Mouse (Mus musculus) megakaryocyte, adult 5-6 weeks (primary cell): ENCODE results near the gene Anks4b. TPM values are rescaled to one million over a fixed set of nuclear protein-coding genes. Genes with fewer than 3 reads are reported as not detected.

Experiments
- ATAC-seq: 2 replicates; pipeline ENCODE4 v1.8.0; 2016; ENCODE audit warnings: mild to moderate bottlenecking, inconsistent platforms; ENCODE audit not compliant: poor library complexity, severe bottlenecking
- total RNA-seq, 2 experiments: library from RNA; stranded (forward) in 1 of 2; stranded (reverse) in 1 of 2; fragments of 153-499, 151-499 nt in 1 of 2; fragments of 221-1000, 200-1000 nt in 1 of 2; gene quantifications; 2 replicates each; pipeline versions ENCODE4 v1.2.3 to v1.2.4; 2015 to 2017

Gene Anks4b
- total RNA-seq (2015) = not detected in 2 replicates
- not detected in 2 replicates for total RNA-seq (2017)

DNA sequence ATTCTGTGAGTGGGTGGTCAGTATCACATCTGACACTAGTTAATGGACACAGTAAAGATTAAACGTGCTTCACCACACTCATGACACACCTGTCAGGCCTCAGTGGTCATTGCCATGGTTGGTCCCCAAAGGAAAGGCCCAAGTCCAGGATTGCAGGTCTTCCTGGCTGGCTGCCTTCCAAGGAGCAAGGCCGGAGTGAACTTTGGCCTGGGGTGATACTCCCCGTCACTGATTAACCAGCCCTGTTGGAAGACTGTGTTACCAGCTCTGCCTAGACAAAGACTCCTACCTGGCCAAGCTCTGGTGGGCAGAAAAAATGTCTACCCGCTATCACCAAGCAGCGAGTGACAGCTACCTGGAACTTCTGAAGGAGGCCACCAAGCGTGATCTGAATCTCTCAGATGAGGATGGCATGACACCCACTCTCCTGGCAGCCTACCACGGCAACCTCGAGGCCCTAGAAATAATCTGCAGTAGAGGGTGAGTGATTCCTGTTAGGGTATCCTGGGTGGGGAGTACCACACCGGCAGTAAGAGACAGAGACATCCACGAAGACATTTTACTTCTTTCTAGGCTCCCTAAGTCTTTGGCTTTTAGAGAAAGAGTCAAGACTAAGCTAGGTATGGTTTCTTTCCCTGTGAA is at the start of gene Anks4b:
Gene Anks4b (plus strand): TSS at position 256 of the 642 bp plus-strand sequence.
- no peak for ATAC-seq

DNA sequence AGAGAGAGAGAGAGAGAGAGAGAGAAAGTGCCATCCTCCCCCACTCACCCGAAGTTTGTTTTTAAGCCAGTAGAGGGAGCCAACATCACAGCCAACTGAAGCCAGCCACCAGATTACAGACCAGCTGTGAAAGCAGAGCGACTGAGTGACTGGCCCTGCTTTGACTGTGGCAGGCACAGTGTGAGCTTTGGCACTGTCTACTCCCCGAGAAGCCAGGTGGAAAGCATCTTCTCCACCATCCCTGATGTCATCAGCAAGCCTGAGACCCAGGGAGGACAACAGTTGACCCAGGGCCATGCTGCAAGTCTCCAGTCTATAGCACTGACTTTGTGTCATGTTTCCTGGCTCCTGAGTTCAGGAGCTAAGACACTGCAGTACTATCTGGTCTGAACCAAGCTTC is 48.8 kb upstream of the Anks4b start:
- peak; percentile 73 for ATAC-seq

DNA sequence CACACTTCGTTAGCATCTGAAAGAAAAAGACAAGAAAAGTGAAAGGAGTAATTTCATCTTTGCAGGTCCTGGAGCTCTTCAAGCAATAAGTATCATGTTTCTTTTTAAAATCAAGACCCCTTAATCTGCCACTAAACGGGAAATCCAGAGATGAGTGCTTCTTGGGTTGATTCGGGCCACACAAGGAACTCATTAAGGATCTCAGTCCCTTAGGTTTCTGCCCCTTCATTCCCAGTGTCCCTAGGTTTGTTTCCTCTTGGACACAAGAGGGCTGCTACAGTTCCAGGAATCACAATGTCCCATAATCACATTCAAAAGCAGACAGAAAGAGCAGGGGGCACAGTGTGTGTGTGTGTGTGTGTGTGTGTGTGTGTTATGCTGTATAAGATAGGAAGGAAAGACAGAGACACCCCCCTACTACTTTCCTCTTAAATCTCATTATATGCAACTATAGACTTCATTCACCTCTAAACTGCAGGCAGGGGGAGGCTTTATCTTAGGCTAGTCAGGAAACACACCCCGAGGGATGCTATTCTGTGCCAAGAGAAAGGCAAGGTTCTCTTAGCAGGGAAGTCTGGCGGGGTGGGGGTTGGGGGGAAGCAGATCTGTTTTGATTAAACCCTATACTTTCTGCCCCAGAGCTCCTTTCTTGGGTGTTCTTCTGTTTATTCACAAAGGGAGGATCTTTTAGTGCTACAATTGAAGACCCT is 46.5 kb upstream of the Anks4b start:
- ATAC-seq = no peak

DNA sequence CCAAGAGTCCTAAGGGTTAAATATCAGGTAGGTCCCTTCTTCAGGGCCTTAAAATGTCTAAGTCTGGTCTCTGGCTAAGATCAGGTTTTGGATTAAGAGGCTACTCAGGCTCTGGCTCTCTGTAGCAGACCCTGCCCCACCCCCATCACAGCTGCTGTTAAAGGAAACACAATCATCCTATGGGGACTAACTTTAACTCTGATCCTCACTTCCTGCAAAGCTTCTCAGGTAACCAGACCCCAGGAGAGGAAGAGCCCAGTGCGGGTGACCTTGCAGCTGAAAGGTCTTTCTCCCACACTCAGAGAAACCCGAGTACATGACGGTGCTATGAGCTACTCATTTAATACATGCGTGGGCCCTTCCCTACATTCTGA is 46.0 kb upstream of the Anks4b start:
- ATAC-seq = no peak

DNA sequence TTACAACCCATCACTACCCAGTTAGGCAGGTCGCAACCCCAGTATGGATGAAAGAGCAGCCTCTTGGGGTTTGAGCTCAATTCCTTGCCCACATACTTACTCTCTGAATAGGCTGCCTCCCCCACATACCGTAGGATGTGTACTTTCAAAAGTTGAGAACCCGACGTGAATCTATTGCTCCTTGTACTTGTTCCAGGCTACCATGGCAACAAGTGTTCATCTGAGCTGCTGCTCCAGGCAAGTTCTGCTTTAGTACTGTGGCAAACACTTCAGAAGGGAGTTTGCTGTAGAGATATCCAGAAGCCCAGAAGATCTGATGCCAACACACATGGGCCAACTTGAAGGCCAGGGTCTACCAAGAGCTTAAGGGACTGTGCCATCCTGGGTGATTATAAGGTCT is 44.7 kb upstream of the Anks4b start:
- no peak for ATAC-seq

DNA sequence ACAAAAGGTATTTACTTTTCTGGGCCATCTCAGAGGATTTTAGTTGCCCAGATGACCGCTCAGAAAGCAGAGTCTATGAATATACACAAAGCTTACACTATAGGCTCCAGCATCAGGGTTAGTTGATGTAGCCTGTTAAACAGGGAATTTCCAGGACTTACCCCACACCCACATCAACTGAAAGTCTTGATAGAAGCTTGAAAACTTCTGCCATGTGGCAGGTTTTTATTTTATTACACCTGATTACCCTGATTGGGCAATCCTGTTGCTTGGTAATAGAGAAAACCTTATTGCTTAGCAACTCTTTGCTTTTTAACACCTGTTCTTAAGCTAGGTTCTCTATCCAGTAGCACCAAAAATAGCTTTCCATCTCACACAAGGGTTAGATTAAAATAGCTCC is 30.9 kb upstream of the Anks4b start:
- no peak for ATAC-seq

DNA sequence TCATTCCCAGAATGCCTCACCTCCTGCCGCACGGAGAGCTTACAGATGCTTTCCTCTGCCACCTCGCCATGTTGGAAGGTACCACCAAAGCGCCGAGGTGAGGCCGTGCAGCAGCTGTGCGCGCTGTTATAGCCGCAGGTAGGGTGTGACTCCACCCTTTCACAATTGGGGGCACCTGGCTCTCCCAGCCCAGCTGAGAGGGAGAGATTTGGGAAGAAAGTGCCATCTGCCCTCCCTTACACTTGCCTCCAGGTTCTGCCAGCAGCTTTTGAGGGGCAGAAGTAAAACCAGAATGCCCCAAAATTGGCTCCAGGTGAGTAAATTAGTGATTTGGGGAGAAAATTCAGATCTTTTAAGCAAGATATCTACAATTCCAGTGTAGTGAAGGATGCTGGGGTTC is 28.5 kb upstream of the Anks4b start, which contains the start of gene Zp2:
Gene Zp2 (minus strand): TSS at position 101 of the 400 bp plus-strand sequence.
- ATAC-seq = no peak

DNA sequence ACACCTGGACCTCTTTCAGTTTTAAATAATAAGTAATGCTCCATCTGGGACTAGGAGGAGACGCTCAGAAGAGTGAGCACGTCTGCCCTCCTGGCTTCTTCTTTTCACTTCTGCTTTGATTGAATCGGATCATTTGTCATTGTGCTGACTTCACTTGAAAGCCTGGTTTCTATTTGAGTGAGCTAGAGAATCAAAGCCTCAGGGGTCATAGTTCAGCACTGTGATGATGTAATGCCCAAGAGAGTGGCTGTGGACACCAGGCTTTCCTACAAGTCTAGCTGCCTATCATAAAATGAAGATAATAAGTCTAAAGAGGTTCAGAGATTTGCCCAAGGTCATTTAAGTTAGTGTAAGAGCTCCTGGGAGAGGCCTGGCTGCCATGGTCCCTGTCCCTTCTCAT is 23.4 kb upstream of the Anks4b start:
- no peak for ATAC-seq

DNA sequence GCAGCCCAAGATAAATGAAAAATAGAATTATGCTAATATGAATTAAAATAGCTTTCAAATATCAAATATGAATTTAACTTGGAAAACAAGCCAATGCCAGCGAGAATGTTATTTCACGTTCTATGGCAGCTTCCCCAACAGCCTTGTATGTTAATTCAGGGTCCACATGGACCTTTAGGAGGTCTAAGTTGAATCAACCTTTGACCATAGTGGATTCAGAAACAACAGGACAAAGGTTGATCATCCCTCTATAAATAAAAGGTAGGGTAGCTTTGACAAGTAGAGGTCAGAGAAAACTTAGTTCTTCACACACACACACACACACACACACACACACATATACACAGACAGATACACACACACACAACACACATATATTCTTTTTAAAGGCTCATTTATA is 22.8 kb upstream of the Anks4b start:
- no peak for ATAC-seq

DNA sequence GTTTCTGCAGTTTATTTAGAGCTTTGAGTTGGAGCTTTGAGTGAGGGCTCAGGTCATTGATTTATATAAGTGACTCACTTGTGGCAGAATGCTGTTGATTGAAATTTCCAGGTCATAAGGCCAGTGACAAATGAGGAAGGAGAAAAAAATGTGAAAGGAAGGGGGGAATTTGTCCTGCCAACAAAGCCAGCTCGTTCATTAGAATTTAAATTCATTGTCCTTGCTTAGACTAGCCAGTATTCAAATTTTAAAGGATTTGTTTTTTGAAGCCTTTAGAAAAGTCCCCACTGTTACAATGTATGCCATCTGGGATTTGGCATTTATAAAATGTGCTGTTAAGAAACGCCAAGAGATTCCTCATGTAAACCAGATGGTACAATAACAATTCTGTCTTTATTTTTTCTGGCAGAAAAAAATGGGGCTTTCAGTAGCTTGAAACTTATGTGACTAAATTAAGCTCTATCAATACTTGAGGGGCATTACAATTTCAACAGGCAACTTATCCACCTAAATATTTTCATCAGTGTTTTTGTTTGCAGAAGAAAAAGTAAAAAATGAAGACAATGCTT is 16.7 kb upstream of the Anks4b start:
- no peak for ATAC-seq

DNA sequence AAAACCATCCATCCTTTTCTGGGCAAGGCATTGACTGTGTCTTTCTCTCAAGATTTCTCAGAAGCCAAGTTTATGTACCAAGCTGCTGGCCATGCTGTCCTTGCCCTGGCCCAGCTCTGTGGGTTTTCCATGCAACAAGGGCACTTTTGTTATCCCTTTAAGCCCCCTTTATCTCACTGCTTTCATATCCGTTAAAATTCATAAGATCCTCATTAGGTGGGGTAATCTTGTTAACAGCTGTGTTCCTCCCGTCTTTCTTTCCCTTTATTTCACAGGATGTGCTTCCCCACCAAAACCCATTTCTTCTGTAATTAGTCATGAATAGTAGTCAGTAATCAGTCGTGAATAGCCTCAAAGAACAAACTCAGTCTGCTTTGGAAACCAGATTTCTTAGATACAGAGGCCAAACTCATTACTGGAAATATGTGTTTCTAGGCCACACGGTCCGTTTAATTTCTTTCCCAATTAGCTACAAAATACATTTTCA is 16.0 kb upstream of the Anks4b start:
- no peak for ATAC-seq

DNA sequence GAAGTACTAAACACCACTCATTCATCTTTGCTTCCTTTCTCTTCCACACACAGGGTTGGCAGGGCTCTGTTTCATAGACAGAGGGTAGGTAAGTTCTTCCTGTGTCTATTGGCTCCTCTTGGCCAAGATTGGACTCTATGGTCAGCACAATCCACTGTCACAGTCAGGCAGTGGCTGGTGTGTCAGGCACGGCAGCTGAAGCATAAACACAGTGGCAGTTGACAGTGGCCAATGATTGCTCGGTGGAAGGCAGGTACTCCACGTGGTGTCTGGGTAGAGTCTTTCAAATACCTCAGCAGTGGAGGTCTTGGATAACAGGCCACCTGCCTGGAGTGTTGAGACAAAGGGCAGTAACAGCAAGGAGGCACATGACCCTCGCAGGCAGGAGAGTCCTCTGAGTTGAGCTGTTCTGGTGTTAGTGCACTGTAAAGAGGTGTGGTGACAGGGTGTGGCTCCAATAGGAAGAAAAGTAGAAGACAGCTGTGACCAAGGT is 15.5 kb upstream of the Anks4b start:
- no peak for ATAC-seq

DNA sequence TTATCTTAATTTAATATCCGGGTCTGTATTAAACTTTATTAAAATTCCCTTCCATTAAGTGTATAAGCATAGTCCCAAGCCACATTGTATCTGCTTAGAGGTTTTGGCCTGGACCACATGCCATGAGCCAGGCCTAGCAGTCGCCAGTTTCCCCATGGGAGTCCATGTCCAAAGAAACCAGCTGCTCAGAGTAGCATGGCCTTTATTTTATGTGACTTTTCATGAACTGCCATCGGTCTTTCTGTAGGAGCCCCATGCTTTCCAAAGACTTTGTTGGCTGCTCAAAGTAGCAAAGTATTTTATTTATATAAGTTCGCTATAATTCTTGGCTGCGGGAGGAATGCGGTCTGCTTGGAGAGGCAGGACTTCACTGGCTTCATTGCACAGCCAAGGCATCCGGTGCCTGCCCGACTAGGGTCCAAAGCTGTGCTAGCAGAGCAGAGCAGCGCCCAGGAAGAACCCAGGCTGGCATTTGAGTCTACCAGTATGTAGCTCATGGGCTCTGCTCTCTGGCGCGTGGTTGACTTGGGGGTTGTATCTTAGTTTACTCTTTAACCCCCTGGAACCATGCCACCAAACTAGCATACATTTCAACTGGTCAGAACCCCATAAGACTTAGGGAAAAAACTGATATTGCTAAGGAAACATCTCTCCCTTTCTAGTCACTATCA is 9.9 kb upstream of the Anks4b start:
- ATAC-seq = no peak

DNA sequence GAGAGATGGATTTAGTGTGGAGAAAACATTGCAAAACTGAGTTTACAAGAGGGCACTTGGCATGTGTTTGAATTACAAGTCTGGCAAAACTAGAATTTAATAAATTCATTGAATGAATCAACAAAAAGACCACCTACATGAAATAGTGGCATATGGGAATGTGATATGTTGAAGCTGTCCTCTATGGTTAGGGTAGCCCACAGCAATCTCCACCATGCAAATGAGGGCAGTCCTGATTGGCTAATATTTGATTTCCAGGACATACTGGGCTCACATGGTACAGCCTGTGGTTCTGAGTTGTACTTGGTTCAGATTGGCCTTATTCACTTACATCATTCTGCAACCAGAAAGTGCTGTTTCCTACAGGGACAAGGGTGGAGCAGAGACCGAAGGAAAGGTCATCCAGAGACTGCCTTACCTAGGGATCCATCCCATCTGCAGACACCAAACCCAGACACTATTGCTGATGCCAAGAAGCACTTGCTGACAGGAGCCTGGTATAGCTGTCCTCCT is 1.4 kb upstream of the Anks4b start:
- ATAC-seq = no peak

DNA sequence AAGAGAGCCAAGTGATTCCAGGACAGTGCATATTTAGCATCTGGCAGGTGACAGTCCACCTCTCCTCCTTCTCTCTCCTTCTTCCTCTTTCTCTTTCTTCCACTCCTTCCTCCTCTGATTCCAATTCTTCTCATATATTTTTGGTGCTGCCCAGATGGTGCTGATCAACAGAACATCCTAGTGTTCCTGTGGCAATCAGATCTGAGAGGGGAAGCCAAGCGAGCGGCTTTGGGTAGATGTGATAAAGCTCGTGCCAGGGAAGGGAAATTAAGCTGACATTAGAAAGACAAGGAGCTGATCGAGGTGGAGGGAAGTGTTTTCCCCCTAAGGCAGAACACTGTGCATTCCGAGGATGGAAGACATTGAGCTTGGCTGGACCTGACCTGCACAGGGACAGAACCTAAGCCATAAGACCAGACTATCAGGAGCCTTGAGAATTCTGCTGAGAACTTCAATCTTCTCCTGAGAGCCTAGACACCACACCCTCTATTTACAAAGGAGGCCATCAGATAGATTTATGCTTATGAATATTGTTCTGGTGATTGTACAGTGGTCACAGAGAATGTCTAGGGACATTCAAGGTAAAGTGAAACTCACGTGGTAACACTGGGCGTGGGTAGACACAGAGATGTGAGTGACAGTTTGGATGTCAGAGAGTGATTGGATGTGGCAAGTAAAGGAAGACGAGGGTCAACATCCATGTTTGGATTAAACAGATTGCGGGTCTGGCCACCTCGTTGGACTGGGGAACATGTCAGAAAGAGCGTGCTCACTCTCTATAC is 1.3 kb downstream of the Anks4b start:
- ATAC-seq = no peak

DNA sequence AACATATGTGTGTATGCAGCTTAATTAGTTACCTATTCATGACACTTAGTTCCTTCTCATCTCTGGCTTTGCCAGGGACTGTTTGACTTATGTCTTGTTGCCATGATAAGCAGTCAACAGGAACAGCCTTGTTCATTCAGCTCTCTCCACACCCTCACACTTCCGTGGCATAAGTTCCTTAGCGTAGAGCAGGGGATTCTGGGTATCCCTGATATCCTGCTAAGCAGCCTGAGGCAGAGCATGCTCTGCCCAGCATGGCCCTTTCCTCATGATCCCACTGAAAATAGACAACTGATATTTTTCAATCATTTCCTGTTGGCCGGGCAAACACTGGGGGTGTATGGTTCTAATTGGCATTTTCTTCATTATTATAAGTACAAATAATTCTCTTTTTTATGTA is 4.0 kb downstream of the Anks4b start:
- ATAC-seq = no peak

DNA sequence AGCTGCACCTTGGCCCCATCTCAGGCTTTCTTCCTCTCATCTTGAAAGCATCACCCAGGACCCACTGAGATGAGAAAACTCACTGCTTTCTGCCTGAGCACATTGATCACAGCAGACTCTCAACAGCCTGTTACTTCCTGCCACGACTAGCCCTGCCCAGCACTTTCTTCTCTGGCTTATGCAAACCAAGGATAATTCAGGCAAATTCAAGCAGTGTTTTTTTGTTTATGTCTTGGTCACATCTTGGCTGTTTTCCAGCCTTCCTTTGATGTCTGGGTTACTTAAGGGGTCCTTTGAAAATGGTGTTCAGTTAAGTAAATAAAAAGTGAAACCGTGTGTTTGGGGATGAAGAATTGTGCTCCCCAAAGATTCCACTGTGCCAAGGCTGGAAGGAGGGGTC is 5.3 kb downstream of the Anks4b start:
- ATAC-seq = no peak

DNA sequence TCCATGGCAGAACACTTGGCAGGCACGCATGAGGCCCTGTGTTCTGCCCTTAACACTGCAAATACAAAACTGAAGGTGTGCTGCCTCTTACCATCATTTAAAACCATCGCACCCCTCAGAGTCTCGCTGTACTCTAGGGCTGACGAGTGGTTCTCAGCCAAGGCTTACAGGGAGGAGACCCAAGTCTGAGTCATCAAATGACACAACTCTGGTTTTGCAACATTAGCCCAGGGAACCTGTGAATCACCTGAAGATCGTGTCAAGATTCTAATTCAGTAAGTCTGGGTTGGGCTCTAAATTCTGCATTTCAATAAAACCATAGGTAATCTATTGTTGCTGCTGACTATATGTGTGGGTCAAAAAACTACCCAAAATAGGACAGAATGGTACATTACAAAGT is 6.9 kb downstream of the Anks4b start:
- no peak for ATAC-seq

DNA sequence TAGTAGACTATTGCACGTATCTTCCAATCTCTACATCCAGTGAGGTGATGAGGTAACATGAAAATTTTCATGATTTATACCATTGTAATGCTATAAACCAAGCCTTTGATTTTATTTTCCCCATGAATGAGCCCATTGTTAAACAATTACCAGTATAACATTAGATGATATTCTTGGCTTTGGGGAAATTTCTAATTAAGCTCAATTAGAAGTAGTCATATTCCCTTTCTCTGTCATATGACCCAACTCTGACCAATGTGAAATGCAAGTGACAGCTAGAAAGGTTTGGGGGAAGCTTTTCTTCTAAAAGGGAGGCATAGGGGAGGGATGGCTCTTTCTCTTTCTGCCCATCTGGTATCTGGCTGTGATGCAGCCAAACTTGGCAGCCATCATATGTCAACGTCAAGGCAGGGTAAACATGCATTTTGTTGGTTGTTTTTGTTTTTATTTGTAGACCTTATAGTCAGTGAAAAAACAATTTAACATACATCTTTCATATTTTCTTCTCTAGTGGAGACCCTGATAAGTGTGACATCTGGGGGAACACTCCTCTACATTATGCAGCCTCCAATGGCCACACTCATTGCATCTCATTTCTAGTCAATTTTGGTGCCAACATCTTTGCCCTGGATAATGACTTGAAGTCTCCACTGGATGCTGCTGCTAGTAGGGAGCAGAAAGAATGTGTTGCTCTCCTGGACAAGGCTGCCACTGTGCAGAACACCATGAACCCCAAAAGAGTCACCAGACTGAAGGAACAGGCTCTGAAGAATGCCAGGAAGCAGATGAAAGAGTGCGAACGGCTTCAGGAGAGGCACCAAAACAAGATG is 8.0 kb downstream of the Anks4b start:
- no peak for ATAC-seq

DNA sequence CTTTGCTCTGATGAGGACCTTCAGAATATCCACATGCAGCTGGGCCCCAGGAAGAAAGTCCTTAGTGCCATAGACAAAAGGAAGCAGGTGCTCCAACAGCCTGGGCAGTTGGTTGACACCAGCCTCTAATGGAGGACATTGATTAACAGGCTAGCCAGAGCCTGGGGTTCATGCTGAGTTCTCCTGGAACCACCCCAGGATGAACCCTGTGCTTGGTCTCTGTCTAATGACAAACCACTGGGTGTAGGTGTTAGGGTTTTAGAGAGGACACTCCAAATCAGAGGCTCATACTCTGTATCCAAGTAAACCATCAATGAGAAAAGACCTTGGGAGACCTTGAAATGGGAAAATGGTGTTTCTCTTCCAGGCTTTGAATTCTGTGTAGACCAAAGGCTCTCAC is 9.2 kb downstream of the Anks4b start:
- no peak for ATAC-seq
